Mouse (Mus musculus): ENCODE measurements around the gene Lrrc28. TPM values are rescaled to one million over a fixed set of nuclear protein-coding genes. Genes with fewer than 3 reads are reported as not detected.

Gene Lrrc28
- polyA plus RNA-seq, 1 experiment, result 13.1 TPM

DNA sequence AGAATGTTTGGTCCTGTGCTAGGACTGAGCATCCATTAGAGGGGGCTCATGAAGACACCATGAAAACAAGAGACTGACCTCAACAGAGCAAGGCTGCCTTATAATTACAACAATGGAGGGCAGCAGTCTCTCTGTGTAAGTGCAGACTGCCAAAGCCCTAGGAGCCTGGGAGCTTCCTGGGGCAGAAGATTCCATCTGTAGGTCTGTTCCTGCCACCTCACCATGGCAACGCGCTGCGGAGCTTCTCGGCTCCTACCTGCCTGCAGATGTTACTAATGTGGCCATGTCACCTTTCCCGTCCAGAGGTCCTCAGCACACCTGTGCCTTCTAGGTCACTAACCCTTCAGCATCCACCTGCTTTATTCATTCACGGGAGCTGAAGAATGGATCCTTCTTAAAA, 52.4 kb downstream of the Lrrc28 start:
- DNase-seq (ENCODE audit: low read depth in 1 of 2, low spot score in 2 of 2), result no peak
- TF ChIP-seq CTCF (IDR thresholded peaks at IDR 0.05; ENCODE audit: extremely low read depth, insufficient read depth, insufficient read length, insufficient replicate concordance) (no peak), POLR2A (IDR thresholded peaks at IDR 0.05; ENCODE audit: low read depth, low read length) (no peak)
- Histone ChIP-seq H3K27ac (ENCODE audit: insufficient read depth, low read length) (no peak overlapping the region), H3K4me3 (ENCODE audit: extremely low read depth, insufficient read depth, insufficient read length) (no peak overlapping the region), H3K4me1 (ENCODE audit: control insufficient read depth, insufficient read depth, insufficient read length) (no peaks in the 10 kb centered on the region), H3K27me3 (ENCODE audit: control insufficient read depth, insufficient read depth, low read length) (no peaks in the 10 kb centered on the region), H3K36me3 (ENCODE audit: control insufficient read depth, insufficient read depth, low read length) (no peaks in the 10 kb centered on the region)
- 98% methylated on average over 6 of the region's 6 CpGs for WGBS

DNA sequence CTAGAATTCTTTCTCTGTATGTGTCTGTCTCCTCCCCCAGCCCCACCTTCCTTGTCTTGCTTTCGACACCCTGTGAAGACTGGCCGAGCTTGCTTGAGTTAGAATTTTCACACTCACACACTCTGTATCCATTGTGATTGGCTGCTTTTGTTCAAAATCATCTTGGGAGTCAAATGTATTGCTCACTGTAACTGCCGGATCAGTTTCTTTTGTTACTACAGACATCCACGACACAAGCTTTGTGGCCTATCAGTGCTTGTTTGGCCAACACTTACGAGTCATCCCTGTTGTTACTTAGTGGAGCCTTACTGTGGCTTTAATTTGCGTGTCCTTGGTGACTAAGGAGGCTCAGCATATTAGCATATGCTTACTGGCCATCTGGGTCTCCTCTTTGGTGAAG, 56.3 kb downstream of the Lrrc28 start:
- no peaks in the 10 kb centered on the region for H3K4me1 ChIP-seq (ENCODE audit: control insufficient read depth, insufficient read depth, insufficient read length)
- no peak overlapping the region for H3K4me3 ChIP-seq (ENCODE audit: extremely low read depth, insufficient read depth, insufficient read length)
- no peak overlapping the region for H3K27ac ChIP-seq (ENCODE audit: insufficient read depth, low read length)
- DNase-seq (ENCODE audit: low read depth in 1 of 2, low spot score in 2 of 2), result no peak
- H3K27me3 ChIP-seq (ENCODE audit: control insufficient read depth, insufficient read depth, low read length), result no peaks in the 10 kb centered on the region
- WGBS, result 93% methylated on average over 6 of the region's 6 CpGs
- no peaks in the 10 kb centered on the region for H3K36me3 ChIP-seq (ENCODE audit: control insufficient read depth, insufficient read depth, low read length)
- no peak for TF ChIP-seq CTCF (IDR thresholded peaks at IDR 0.05; ENCODE audit: extremely low read depth, insufficient read depth, insufficient read length, insufficient replicate concordance)
- no peak for TF ChIP-seq POLR2A (IDR thresholded peaks at IDR 0.05; ENCODE audit: low read depth, low read length)

DNA sequence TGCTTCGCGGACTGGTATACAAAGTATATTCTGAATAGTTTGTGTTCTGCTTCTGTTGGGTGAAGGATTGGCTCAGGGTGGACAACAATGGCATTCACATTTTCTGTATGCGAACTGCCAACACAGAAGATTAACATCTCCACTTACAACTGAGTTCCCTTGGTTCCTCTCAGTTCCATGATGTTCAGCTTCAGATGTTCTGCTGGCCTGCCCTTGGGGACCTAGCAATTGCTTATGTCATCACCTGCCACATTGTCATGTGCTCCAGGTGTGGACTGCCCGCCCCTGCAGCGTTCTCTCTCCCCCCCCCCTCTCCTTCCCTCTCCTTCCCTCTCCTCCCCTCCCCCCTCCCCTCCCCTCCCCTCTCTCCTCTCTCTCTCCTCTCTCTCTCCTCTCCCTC, 58.6 kb downstream of the Lrrc28 start:
- DNase-seq (ENCODE audit: low read depth in 1 of 2, low spot score in 2 of 2), result no peak
- 85% methylated on average over 5 of the region's 5 CpGs for WGBS
- Histone ChIP-seq H3K36me3 (ENCODE audit: control insufficient read depth, insufficient read depth, low read length) (no peaks in the 10 kb centered on the region), H3K27ac (ENCODE audit: insufficient read depth, low read length) (no peak overlapping the region), H3K27me3 (ENCODE audit: control insufficient read depth, insufficient read depth, low read length) (no peaks in the 10 kb centered on the region), H3K4me1 (ENCODE audit: control insufficient read depth, insufficient read depth, insufficient read length) (no peaks in the 10 kb centered on the region), H3K4me3 (ENCODE audit: extremely low read depth, insufficient read depth, insufficient read length) (no peak overlapping the region)
- TF ChIP-seq POLR2A (IDR thresholded peaks at IDR 0.05; ENCODE audit: low read depth, low read length) (no peak), CTCF (IDR thresholded peaks at IDR 0.05; ENCODE audit: extremely low read depth, insufficient read depth, insufficient read length, insufficient replicate concordance) (no peak)

DNA sequence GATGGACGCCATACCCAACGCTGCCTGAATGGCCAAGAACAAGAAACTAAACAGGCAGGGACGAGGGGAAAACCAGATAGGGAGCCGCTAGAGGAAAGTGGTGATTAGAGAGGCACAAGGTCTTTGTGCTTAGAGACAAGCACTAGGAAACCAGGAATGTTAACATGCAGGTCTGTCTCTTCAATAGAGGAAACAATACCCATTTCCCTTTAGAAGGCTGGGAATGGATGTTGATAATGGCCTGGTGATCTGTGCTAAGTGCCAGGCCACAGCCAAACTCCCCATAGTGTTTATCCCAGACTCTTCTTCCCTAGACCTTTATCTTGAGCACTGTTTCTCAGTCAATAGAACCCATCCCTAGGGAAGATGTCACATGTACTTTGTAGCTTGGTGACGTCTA, 61.2 kb downstream of the Lrrc28 start:
- TF ChIP-seq CTCF (IDR thresholded peaks at IDR 0.05; ENCODE audit: extremely low read depth, insufficient read depth, insufficient read length, insufficient replicate concordance) (no peak), POLR2A (IDR thresholded peaks at IDR 0.05; ENCODE audit: low read depth, low read length) (no peak)
- Histone ChIP-seq H3K4me3 (ENCODE audit: extremely low read depth, insufficient read depth, insufficient read length) (no peak overlapping the region), H3K4me1 (ENCODE audit: control insufficient read depth, insufficient read depth, insufficient read length) (no peaks in the 10 kb centered on the region), H3K27ac (ENCODE audit: insufficient read depth, low read length) (no peak overlapping the region), H3K36me3 (ENCODE audit: control insufficient read depth, insufficient read depth, low read length) (no peaks in the 10 kb centered on the region), H3K27me3 (ENCODE audit: control insufficient read depth, insufficient read depth, low read length) (no peaks in the 10 kb centered on the region)
- WGBS, result 93% methylated on average over 5 of the region's 5 CpGs
- no peak for DNase-seq (ENCODE audit: low read depth in 1 of 2, low spot score in 2 of 2)

DNA sequence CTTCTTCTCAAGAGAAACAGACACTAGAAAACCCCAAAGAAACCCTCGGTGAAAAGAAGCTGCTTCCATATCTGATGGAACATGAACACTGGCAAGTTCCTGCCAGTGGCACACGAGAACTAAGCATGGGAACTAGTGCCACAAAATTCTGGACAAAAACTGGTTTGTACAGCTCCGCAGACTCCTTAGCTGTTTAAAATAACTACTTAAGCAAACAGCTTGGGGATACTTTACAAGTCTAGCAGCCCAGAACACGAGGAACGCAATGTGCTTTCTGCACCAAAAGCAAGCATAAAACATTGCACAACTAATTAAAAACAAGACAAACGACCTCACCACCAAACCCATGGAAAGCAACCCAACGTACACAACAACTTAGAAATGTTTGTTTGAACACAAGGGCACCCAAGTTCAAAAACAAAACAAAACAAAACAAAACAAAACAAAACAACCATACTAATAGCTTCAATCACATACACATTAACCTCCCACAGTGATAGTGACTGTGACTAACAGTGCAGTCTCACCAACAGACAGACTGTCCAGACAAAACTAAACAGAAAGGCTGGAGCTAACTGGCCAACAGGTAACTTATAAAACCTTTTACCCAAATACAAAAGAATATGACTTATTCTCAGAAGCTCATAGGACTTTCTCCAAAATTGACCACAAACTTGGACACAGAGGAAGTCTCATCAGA, 66.1 kb downstream of the Lrrc28 start:
- Histone ChIP-seq H3K36me3 (ENCODE audit: control insufficient read depth, insufficient read depth, low read length) (no peaks in the 10 kb centered on the region), H3K4me1 (ENCODE audit: control insufficient read depth, insufficient read depth, insufficient read length) (no peaks in the 10 kb centered on the region), H3K27me3 (ENCODE audit: control insufficient read depth, insufficient read depth, low read length) (no peaks in the 10 kb centered on the region), H3K27ac (ENCODE audit: insufficient read depth, low read length) (no peak overlapping the region), H3K4me3 (ENCODE audit: extremely low read depth, insufficient read depth, insufficient read length) (no peak overlapping the region)
- TF ChIP-seq CTCF (IDR thresholded peaks at IDR 0.05; ENCODE audit: extremely low read depth, insufficient read depth, insufficient read length, insufficient replicate concordance), result no peak
- no peak for TF ChIP-seq POLR2A (IDR thresholded peaks at IDR 0.05; ENCODE audit: low read depth, low read length)
- WGBS, result 75% methylated on average over 7 of the region's 7 CpGs
- DNase-seq (ENCODE audit: low read depth in 1 of 2, low spot score in 2 of 2), result no peak

DNA sequence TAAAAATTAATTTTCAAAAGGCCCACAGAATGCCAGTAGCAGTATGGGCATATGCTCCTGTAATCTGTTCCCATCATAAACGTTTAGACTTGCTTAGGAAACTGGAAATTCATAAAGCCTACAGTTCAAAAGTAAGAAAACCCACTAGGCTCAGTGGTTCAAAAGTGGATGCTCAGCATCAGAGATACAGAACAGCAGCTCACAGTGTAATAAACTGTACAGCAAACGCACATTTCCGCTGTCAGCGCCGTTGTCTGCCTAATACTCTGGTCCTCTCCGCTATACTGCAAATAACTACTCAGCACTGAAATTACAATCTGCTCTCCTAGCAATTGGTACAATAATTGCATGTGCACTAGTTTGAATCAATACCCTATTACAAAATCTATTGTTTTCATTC, 67.0 kb downstream of the Lrrc28 start:
- DNase-seq (ENCODE audit: low read depth in 1 of 2, low spot score in 2 of 2), result no peak
- TF ChIP-seq POLR2A (IDR thresholded peaks at IDR 0.05; ENCODE audit: low read depth, low read length) (no peak), CTCF (IDR thresholded peaks at IDR 0.05; ENCODE audit: extremely low read depth, insufficient read depth, insufficient read length, insufficient replicate concordance) (no peak)

DNA sequence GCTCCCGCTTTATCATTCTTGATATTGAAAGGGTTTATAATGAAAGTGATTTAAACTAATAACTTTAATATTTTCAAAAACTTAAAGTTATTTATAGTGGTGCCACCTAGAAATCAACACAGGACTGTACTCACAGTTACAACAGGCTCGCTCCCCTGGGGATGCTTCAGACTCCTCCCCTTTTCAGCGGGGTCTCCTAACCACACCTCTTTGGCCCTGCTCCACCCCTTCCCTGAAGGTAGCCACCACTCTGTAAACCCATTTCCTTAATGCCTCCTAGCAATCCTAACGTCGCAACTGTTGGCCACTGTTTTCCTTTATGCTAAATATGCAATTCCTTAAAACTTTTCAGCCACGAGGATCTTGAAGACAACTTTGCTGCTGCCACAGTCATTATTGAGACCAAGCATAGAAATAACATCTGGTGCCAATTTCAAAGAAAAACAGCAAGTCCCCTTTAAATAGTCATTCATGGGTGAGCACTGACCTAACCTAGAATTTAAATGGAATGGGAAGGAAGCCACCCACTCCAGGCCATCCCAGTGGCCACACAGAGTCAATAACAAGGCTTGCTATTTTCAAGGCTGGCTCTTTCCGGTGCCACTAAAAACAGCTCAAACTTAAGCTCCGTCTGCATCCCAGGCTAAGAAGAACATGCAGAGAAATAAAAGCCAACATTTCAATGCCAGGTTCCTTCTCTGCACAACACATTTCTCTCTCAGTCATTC, 78.4 kb downstream of the Lrrc28 start:
- Histone ChIP-seq H3K27me3 (ENCODE audit: control insufficient read depth, insufficient read depth, low read length) (no peaks in the 10 kb centered on the region), H3K4me1 (ENCODE audit: control insufficient read depth, insufficient read depth, insufficient read length) (no peaks in the 10 kb centered on the region), H3K27ac (ENCODE audit: insufficient read depth, low read length) (no peak overlapping the region), H3K4me3 (ENCODE audit: extremely low read depth, insufficient read depth, insufficient read length) (no peak overlapping the region), H3K36me3 (ENCODE audit: control insufficient read depth, insufficient read depth, low read length) (no peaks in the 10 kb centered on the region)
- TF ChIP-seq CTCF (IDR thresholded peaks at IDR 0.05; ENCODE audit: extremely low read depth, insufficient read depth, insufficient read length, insufficient replicate concordance), result no peak
- TF ChIP-seq POLR2A (IDR thresholded peaks at IDR 0.05; ENCODE audit: low read depth, low read length), result no peak
- WGBS, result 83% methylated on average over 8 of the region's 8 CpGs
- DNase-seq (ENCODE audit: low read depth in 1 of 2, low spot score in 2 of 2), result no peak

More for the DNA sequence above, 67.0 kb downstream of the Lrrc28 start:
- no peak overlapping the region for H3K27ac ChIP-seq (ENCODE audit: insufficient read depth, low read length)
- H3K27me3 ChIP-seq (ENCODE audit: control insufficient read depth, insufficient read depth, low read length), result no peaks in the 10 kb centered on the region
- no peaks in the 10 kb centered on the region for H3K36me3 ChIP-seq (ENCODE audit: control insufficient read depth, insufficient read depth, low read length)
- H3K4me1 ChIP-seq (ENCODE audit: control insufficient read depth, insufficient read depth, insufficient read length), result no peaks in the 10 kb centered on the region
- H3K4me3 ChIP-seq (ENCODE audit: extremely low read depth, insufficient read depth, insufficient read length), result no peak overlapping the region
- 96% methylated on average over 6 of the region's 6 CpGs for WGBS

Data from spleen, adult 2 months (tissue).